Mouse (Mus musculus) mouse trophoblast stem cell (cell line): Measurements from ENCODE around the gene Ugcg.

ENCODE experiments used
- in situ Hi-C, 2 experiments: fragments of 300-500 bp; cut with MseI, MboI; formaldehyde crosslinking; loops; 2 replicates in 1 of 2; 3 replicates in 1 of 2; pipeline ENCODE4 v1.15.1; 2025

Gene Ugcg

DNA sequence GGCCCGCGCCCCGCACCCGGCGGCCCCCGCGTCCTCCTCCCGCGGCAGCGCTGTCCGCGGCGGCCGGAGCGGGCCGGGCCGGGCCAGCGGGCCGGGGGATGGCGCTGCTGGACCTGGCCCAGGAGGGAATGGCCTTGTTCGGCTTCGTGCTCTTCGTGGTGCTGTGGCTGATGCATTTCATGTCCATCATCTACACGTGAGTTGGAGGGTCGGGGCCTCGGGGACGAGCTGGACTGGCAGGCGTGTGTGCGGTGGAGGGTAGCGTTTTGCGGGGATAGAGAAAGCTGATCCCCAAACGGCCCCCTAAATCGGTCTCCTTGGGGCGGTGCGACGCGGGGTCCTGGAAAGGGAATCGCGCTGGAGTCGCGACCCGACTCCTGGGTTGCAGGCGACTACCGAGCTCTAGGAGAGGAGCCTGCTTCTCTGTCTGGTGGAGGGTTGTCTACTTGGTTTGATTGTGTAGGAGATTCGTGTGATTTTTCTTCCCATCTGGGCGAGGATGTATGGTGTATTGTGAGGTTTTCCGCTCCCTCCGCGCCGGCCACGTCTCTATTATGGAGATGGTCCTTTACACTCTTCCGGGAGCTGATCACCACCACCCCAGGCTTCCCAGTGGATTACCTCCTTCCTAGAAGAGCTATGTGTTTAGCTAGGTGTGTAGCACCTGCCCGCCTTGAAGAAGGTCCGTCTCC, 635 bp downstream of the Ugcg start:
- in situ Hi-C loops, result loop anchor here in 1 of 2 experiments (5.0 kb wide), 1 partner anchor 92 kb away; no protein-coding TSS in a partner anchor

- in situ Hi-C loops, result no loop called here
Measured at GRCm38 (mm10) chr4:59190650-59191424, 1.8 kb downstream of the Ugcg start.

- in situ Hi-C loops, result no loop called here
Measured at GRCm38 (mm10) chr4:59194731-59195496, 5.9 kb downstream of the Ugcg start.

GRCm38 (mm10) chr4:59196346-59197077, 7.5 kb downstream of the Ugcg start:
- in situ Hi-C loops, result no loop called here

GRCm38 (mm10) chr4:59197078-59197424, 8.0 kb downstream of the Ugcg start:
- in situ Hi-C loops, result no loop called here

DNA sequence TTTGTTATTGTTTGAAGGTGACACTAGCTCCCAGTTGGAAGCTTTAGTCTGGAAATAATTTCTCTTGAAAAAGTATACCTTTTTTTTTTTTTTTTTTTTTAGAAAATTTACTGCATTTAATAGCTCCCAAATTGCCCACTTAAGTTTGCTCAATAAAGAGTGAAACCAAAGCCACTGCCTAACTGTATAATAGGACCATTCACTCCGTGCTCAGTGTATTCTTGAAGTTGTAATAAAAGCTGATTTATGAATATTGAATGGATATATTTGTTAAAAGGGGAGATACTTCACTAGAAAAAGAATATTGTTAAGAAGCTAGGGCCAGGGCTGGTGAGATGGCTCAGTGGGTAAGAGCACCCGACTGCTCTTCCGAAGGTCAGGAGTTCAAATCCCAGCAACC, 8.4 kb downstream of the Ugcg start:
- in situ Hi-C loops, result no loop called here

DNA sequence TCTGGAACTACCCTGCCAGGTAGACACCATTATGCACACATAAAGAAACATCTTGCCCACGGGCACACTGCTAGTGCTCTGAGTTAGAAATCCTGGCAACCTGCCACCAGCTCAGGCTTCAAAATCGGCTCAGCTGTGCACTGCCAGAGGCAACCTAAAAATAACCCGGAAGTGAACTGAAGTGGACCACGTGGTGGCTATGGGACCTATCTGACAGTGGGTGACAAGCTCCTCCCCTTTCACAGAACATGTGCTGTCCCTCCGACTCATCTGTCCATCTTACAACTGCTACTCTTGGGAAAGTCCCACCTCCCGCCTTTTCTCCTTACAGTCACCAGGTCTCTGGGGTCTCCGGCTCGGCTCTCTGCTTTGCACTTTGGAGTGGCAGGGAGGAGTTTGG, 10.3 kb downstream of the Ugcg start:
- in situ Hi-C loops, result no loop called here

GRCm38 (mm10) chr4:59199805-59200204, 10.7 kb downstream of the Ugcg start:
- in situ Hi-C loops, result no loop called here

- in situ Hi-C loops, result no loop called here
Measured at GRCm38 (mm10) chr4:59200636-59201035, 11.6 kb downstream of the Ugcg start.

GRCm38 (mm10) chr4:59204616-59205015, 15.6 kb downstream of the Ugcg start:
- in situ Hi-C loops, result no loop called here

GRCm38 (mm10) chr4:59205758-59206340, 16.8 kb downstream of the Ugcg start:
- in situ Hi-C loops, result no loop called here

DNA sequence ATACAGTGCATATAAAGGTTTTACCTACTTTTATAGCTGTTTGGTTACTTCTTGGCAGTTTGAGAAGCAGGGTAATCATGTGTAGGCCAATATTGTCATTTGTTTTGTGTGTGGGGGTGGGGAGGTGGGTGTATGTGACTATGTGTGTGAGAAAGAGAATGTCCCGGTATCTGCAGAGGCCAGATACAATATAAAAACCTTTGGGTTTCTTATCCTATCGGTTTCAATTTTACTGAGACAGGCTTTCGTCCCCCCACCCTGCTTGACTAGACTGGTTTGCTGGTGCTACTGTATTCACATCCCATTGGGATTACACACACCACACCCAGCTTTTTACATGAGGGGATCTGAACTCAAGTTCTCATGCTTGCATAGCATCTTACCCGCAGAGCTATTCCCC, 17.5 kb downstream of the Ugcg start:
- in situ Hi-C loops, result no loop called here

DNA sequence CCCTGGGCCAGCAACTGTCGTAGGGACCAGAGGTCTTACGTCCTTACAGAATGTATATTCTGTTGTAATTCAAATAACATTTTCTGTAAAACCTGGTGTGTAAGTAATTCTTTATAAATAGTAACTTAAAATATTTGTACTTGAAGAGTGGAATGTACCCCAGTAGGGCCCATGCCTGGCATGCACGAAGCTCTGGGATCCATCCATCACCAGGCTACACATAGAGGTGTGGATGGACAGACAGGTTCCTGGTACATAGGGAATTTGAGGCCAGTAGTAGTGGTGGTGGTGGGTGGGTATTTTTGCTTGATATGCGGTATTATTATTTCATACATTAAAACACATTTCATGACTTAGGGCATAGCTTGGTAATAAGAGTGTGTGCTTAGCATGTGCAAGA, 19.6 kb downstream of the Ugcg start:
- in situ Hi-C loops, result no loop called here

DNA sequence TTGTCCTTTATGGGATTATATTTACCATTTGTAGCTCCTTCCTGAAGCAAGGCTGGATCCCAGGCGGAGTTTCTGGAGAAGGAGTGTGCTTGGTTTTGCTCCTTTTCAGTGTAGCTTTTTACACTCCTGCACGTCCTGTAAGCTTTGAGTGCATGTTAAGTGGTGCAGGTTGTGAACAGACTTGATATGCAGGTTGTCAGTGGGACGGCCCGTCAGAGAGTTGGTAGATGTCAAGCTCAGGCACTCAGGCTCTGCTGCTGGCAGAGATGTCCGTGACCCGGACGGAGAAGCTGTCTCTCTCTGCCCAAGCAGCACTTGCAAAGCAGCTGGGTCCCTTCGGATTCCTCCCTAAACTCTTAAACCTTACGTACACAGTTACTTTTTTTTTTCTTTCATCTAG, 22.1 kb downstream of the Ugcg start:
- in situ Hi-C loops, result no loop called here

DNA sequence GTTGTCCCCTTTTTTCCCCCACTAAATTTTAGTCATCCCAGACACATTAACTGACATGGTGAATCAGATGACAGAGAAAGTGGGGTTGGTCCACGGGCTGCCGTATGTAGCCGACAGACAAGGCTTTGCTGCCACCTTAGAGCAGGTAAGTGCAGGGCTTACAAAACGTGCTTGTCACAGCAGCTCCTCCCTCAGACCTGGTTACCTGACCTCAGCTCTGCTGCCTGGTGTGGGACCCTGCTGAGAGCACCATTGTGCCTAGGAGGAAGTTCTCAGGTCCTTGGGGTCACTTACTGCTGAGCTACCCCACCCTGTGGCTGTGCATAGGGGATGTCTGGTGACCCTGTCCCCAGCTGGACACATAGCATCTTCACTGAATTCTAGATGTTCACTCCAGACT, 24.8 kb downstream of the Ugcg start:
- in situ Hi-C loops, result no loop called here

GRCm38 (mm10) chr4:59214695-59215094, 25.6 kb downstream of the Ugcg start:
- in situ Hi-C loops, result no loop called here

GRCm38 (mm10) chr4:59215585-59215984, 26.5 kb downstream of the Ugcg start:
- in situ Hi-C loops, result no loop called here

DNA sequence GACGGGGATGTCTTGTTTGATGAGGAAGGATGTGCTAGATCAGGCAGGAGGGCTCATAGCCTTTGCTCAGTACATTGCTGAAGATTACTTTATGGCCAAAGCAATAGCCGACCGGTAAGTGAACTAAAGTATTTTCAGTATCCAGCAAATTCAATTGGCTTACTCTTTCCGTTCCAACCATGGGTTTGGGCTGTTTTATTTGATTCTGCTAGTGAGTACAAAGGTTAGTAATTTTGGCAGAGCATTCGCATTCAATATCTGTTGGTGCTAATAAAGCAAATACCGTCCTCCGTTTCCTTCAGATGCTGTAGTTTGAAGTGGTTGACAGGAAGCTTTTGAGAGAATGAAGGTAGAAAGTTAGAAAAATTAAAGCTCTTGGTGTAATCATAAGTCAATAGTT, 28.0 kb downstream of the Ugcg start:
- in situ Hi-C loops, result no loop called here

DNA sequence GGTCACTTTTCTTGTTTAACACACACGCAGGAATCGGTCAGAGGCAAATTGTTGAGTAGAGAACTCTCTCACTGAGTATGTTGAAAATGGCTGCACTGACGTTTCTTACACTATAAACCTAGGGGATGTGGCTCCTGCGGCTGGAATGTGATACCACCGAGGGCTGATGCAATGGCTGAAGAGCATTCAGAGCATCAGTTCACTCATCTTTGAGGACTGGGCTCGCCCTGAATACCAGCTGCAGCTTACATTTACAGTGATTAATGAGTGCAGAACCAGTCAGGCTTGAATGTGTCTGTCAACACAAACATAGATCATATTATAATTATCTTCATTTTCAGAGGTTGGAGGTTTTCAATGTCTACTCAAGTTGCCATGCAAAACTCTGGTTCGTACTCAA, 29.1 kb downstream of the Ugcg start:
- in situ Hi-C loops, result no loop called here

DNA sequence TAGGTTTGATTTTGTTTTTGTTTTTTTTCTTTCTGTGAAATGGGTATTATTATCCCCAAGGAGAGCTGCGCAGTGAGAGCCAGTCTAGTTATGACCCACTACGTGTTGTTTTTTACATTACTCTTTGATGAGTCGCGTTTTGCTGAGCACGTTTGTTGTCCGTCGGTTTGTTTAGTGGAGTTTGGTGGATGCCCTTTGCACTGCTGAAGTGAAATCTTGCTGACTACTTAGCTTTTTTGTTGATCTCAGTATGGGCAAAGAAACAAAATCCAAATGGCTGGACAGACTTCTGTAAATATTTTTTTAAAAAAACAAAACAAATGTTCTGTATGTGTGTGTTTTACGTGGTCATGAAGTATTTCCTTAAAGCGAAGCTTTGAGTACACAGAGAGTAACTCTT, 33.2 kb downstream of the Ugcg start:
- in situ Hi-C loops, result no loop called here

GRCm38 (mm10) chr4:59223055-59223615, 34.1 kb downstream of the Ugcg start:
- in situ Hi-C loops, result no loop called here
